Mouse (Mus musculus) limb, embryonic 15.5 days (tissue): Measurements from ENCODE around the gene Vcpkmt. TPM values are rescaled to one million over a fixed set of nuclear protein-coding genes. Genes with fewer than 3 reads are reported as not detected.
"Not testable (repeated sequence)": the region's sequence is repeated elsewhere in the genome, so short reads cannot be mapped to it uniquely, and the experiment has no call there.

Experiments
- ATAC-seq: fragments of 200-750 bp; cut with Nextera tagmentation; 2 replicates; pipeline ENCODE4 v1.8.0; 2017; ENCODE audit warnings: low read depth, moderate TSS enrichment; ENCODE audit not compliant: insufficient number of reproducible peaks, low FRiP score, low TSS enrichment
- H3K27ac ChIP-seq: fragments of 300-500 bp; sonication (generic); 2 replicates; pipeline ENCODE4 v1.5.1; 2015; ENCODE audit warnings: moderate library complexity, mild to moderate bottlenecking, inconsistent platforms
- H3K27me3 ChIP-seq: fragments of 300-500 bp; sonication (generic); 2 replicates; pipeline ENCODE4 v1.6.1; 2015; ENCODE audit warnings: inconsistent platforms
- H3K36me3 ChIP-seq: fragments of 300-500 bp; sonication (generic); 2 replicates; pipeline ENCODE4 v1.6.1; 2015; ENCODE audit warnings: inconsistent platforms
- H3K4me1 ChIP-seq: fragments of 300-500 bp; sonication (generic); 2 replicates; pipeline ENCODE4 v1.6.1; 2015; ENCODE audit warnings: inconsistent platforms
- H3K4me2 ChIP-seq: fragments of 300-500 bp; sonication (generic); 2 replicates; pipeline ENCODE4 v1.6.1; 2015; ENCODE audit warnings: mild to moderate bottlenecking, inconsistent platforms
- H3K4me3 ChIP-seq: fragments of 300-500 bp; sonication (generic); 2 replicates; pipeline ENCODE4 v1.5.1; 2015; ENCODE audit warnings: mild to moderate bottlenecking, inconsistent platforms
- H3K9ac ChIP-seq: fragments of 300-500 bp; sonication (generic); 2 replicates; pipeline ENCODE4 v1.6.1; 2015; ENCODE audit warnings: inconsistent platforms
- H3K9me3 ChIP-seq: fragments of 300-500 bp; sonication (generic); 2 replicates; pipeline ENCODE4 v1.6.1; 2016; ENCODE audit warnings: inconsistent platforms
- WGBS: fragments of 180-500 bp; shearing (Covaris S2); methylation state at CpG from one replicate; pipeline ENCODE4 v1.1.7; 2015; 5-methylcytosine and 5-hydroxymethylcytosine counted together
- polyA plus RNA-seq: library from polyadenylated mRNA; unstranded; fragments of >200 nt; fragmentation: Nextera tagmentation; extraction: Ambion mirVana; gene quantifications from 2 replicates; pipeline ENCODE4 v1.2.1, GENCODE M21; 2015

The Vcpkmt gene
- polyA plus RNA-seq, 1 experiment from 2014 or later, result 29.4 TPM

GRCm38 (mm10) chr12:69568266-69568665, 14.6 kb downstream of the Vcpkmt start:
- H3K27me3 ChIP-seq, result no peaks in the 10 kb centered on the region
- no peak overlapping the region for H3K27ac ChIP-seq
- no peaks in the 10 kb centered on the region for H3K4me1 ChIP-seq
- no peak overlapping the region for H3K9ac ChIP-seq
- H3K9me3 ChIP-seq, result no peaks in the 10 kb centered on the region
- no peak for ATAC-seq
- no peak overlapping the region for H3K4me3 ChIP-seq
- H3K4me2 ChIP-seq, result no peak overlapping the region
- WGBS, result 59% methylated on average over 3 of the region's 3 CpGs
- no peaks in the 10 kb centered on the region for H3K36me3 ChIP-seq

- not testable (repeated sequence) for H3K9me3 ChIP-seq, H3K4me2 ChIP-seq, H3K27ac ChIP-seq, H3K4me1 ChIP-seq, ATAC-seq, H3K9ac ChIP-seq, H3K4me3 ChIP-seq, H3K36me3 ChIP-seq, H3K27me3 ChIP-seq
- WGBS, result 81% methylated on average over 6 of the region's 6 CpGs
These were observed 21.8 kb downstream of the Vcpkmt start for GRCm38 (mm10) chr12:69561006-69561405.

- 27% methylated on average over 6 of the region's 6 CpGs for WGBS
- Histone ChIP-seq H3K9me3 (no peaks in the 10 kb centered on the region), H3K9ac (no peak overlapping the region), H3K27ac (peak overlapping the region; percentile 77), H3K4me1 (peaks cover 12% of the 10 kb centered on the region), H3K4me3 (no peak overlapping the region), H3K4me2 (no peak overlapping the region), H3K36me3 (no peaks in the 10 kb centered on the region), H3K27me3 (no peaks in the 10 kb centered on the region)
- ATAC-seq, result peak; percentile 35; the same call in 1 of the 2 replicates
These were observed 26.5 kb downstream of the Vcpkmt start for GRCm38 (mm10) chr12:69556221-69556861.

GRCm38 (mm10) chr12:69545456-69546178, 37.2 kb downstream of the Vcpkmt start:
- Histone ChIP-seq H3K27ac (no peak overlapping the region), H3K27me3 (no peaks in the 10 kb centered on the region), H3K36me3 (no peaks in the 10 kb centered on the region), H3K9me3 (no peaks in the 10 kb centered on the region), H3K4me3 (no peak overlapping the region), H3K4me2 (no peak overlapping the region), H3K4me1 (peaks cover 3% of the 10 kb centered on the region; the same call in 1 of the 2 replicates), H3K9ac (no peak overlapping the region)
- ATAC-seq, result no peak
- 73% methylated on average over 13 of the region's 13 CpGs for WGBS

- no peaks in the 10 kb centered on the region for H3K27me3 ChIP-seq
- H3K9me3 ChIP-seq, result no peaks in the 10 kb centered on the region
- no peak for ATAC-seq
- WGBS, result 75% methylated on average over 6 of the region's 6 CpGs
- no peaks in the 10 kb centered on the region for H3K36me3 ChIP-seq
- H3K9ac ChIP-seq, result no peak overlapping the region
- no peak overlapping the region for H3K4me2 ChIP-seq
- H3K4me3 ChIP-seq, result no peak overlapping the region
- H3K27ac ChIP-seq, result no peak overlapping the region
- H3K4me1 ChIP-seq, result peaks cover 3% of the 10 kb centered on the region; the same call in 1 of the 2 replicates
These were observed 37.8 kb downstream of the Vcpkmt start for GRCm38 (mm10) chr12:69544994-69545393.

GRCm38 (mm10) chr12:69544562-69544961, 38.3 kb downstream of the Vcpkmt start:
- WGBS, result 56% methylated on average over 2 of the region's 2 CpGs
- no peak overlapping the region for H3K4me3 ChIP-seq
- no peak overlapping the region for H3K27ac ChIP-seq
- no peak for ATAC-seq
- H3K36me3 ChIP-seq, result no peaks in the 10 kb centered on the region
- peaks cover 4% of the 10 kb centered on the region; the same call in 1 of the 2 replicates for H3K4me1 ChIP-seq
- no peak overlapping the region for H3K9ac ChIP-seq
- no peaks in the 10 kb centered on the region for H3K27me3 ChIP-seq
- no peak overlapping the region for H3K4me2 ChIP-seq
- H3K9me3 ChIP-seq, result no peaks in the 10 kb centered on the region

- Histone ChIP-seq H3K9me3 (no peaks in the 10 kb centered on the region), H3K36me3 (no peaks in the 10 kb centered on the region), H3K27ac (no peak overlapping the region), H3K27me3 (no peaks in the 10 kb centered on the region), H3K9ac (no peak overlapping the region), H3K4me3 (no peak overlapping the region), H3K4me1 (peaks cover 25% of the 10 kb centered on the region), H3K4me2 (no peak overlapping the region)
- ATAC-seq, result no peak
- WGBS, result 92% methylated on average over 8 of the region's 8 CpGs
These were observed 40.5 kb downstream of the Vcpkmt start for GRCm38 (mm10) chr12:69542376-69542775.

- Histone ChIP-seq H3K27ac (no peak overlapping the region), H3K4me1 (peaks cover 33% of the 10 kb centered on the region), H3K4me2 (no peak overlapping the region), H3K4me3 (no peak overlapping the region), H3K27me3 (no peaks in the 10 kb centered on the region), H3K36me3 (no peaks in the 10 kb centered on the region), H3K9ac (no peak overlapping the region), H3K9me3 (no peaks in the 10 kb centered on the region)
- no peak for ATAC-seq
- WGBS, result 70% methylated on average over 8 of the region's 8 CpGs
These were observed 41.2 kb downstream of the Vcpkmt start for GRCm38 (mm10) chr12:69541663-69542062.

GRCm38 (mm10) chr12:69539353-69539752, 43.5 kb downstream of the Vcpkmt start:
- no peak for ATAC-seq
- Histone ChIP-seq H3K36me3 (no peaks in the 10 kb centered on the region), H3K4me1 (peaks cover 35% of the 10 kb centered on the region), H3K4me2 (no peak overlapping the region), H3K27me3 (no peaks in the 10 kb centered on the region), H3K9me3 (no peaks in the 10 kb centered on the region), H3K4me3 (no peak overlapping the region), H3K9ac (no peak overlapping the region), H3K27ac (peak overlapping the region; percentile 92)
- WGBS, result 62% methylated on average over 7 of the region's 7 CpGs

- Histone ChIP-seq H3K9me3 (no peaks in the 10 kb centered on the region), H3K27ac (peak overlapping the region; percentile 92), H3K9ac (no peak overlapping the region), H3K4me1 (peaks cover 32% of the 10 kb centered on the region), H3K36me3 (no peaks in the 10 kb centered on the region), H3K27me3 (no peaks in the 10 kb centered on the region), H3K4me2 (peak overlapping the region; percentile 32), H3K4me3 (no peak overlapping the region)
- 46% methylated on average over 4 of the region's 4 CpGs for WGBS
- peak; percentile 37; the same call in 1 of the 2 replicates for ATAC-seq
These were observed 44.4 kb downstream of the Vcpkmt start for GRCm38 (mm10) chr12:69538362-69538950.

GRCm38 (mm10) chr12:69537675-69538361, 45.0 kb downstream of the Vcpkmt start:
- Histone ChIP-seq H3K9me3 (no peaks in the 10 kb centered on the region), H3K27me3 (no peaks in the 10 kb centered on the region), H3K4me1 (peaks cover 32% of the 10 kb centered on the region), H3K36me3 (no peaks in the 10 kb centered on the region), H3K9ac (0 out of 2 replicates have a peak overlapping the region, but pooled peaks have one; percentile 1), H3K4me2 (peak overlapping the region; percentile 32), H3K27ac (peak overlapping the region; percentile 92), H3K4me3 (peak overlapping the region; percentile 9)
- WGBS, result 21% methylated on average over 19 of the region's 19 CpGs
- ATAC-seq, result peak; percentile 59
